Mouse (Mus musculus) thymus, adult 2 months (tissue): Measurements from ENCODE around the gene Exosc8.

ENCODE experiments used
- CTCF ChIP-seq: fragments of 200-500 bp; IDR thresholded peaks from 2 replicates; pipeline ENCODE4 v1.5.1; 2012; ENCODE audit warnings: mild to moderate bottlenecking, control low read depth, low read length, moderate library complexity, borderline replicate concordance; ENCODE audit not compliant: control insufficient read depth, poor library complexity, insufficient read depth; ENCODE audit errors: extremely low read depth
- POLR2A ChIP-seq: fragments of 200-500 bp; IDR thresholded peaks from 2 replicates; pipeline ENCODE4 v1.6.1; 2012; ENCODE audit warnings: mild to moderate bottlenecking, low read length, control low read depth, moderate library complexity; ENCODE audit not compliant: control insufficient read depth, poor library complexity, insufficient read depth; ENCODE audit errors: extremely low read depth

GRCm38 (mm10) chr3:54732371-54732770, 2.8 kb downstream of the Exosc8 start:
- TF ChIP-seq POLR2A, result no peak
- TF ChIP-seq CTCF, result no peak
